Mouse (Mus musculus) neural tube, embryonic 13.5 days (tissue): Measurements from ENCODE around the gene Rsl24d1. TPM values are rescaled to one million over a fixed set of nuclear protein-coding genes. Genes with fewer than 3 reads are reported as not detected.

Experiments used
- ATAC-seq: fragments of 200-750 bp; cut with Nextera tagmentation; 2 replicates; pipeline ENCODE4 v1.8.0; 2017; ENCODE audit warnings: low read depth, mild to moderate bottlenecking, moderate TSS enrichment, moderate library complexity
- H3K27ac ChIP-seq: fragments of 300-500 bp; sonication (generic); replicated peaks from 2 replicates; pipeline ENCODE4 v1.5.1; 2015; ENCODE audit warnings: moderate library complexity, mild to moderate bottlenecking, inconsistent platforms
- H3K27me3 ChIP-seq: fragments of 300-500 bp; sonication (generic); 2 replicates; pipeline ENCODE4 v1.6.1; 2015; ENCODE audit warnings: mild to moderate bottlenecking, inconsistent platforms
- H3K36me3 ChIP-seq: fragments of 300-500 bp; sonication (generic); 2 replicates; pipeline ENCODE4 v1.6.1; 2015; ENCODE audit warnings: mild to moderate bottlenecking, inconsistent platforms
- H3K4me1 ChIP-seq: fragments of 300-500 bp; sonication (generic); replicated peaks from 2 replicates; pipeline ENCODE4 v1.6.1; 2015; ENCODE audit warnings: inconsistent platforms
- H3K4me2 ChIP-seq: fragments of 300-500 bp; sonication (generic); 2 replicates; pipeline ENCODE4 v1.6.1; 2015; ENCODE audit warnings: inconsistent platforms, mild to moderate bottlenecking, moderate library complexity
- H3K4me3 ChIP-seq: fragments of 300-500 bp; sonication (generic); 2 replicates; pipeline ENCODE4 v1.5.1; 2015; ENCODE audit warnings: mild to moderate bottlenecking, inconsistent platforms
- H3K9ac ChIP-seq: fragments of 300-500 bp; sonication (generic); 2 replicates; pipeline ENCODE4 v1.6.1; 2015; ENCODE audit warnings: moderate library complexity, mild to moderate bottlenecking, inconsistent platforms
- H3K9me3 ChIP-seq: fragments of 300-500 bp; sonication (generic); 2 replicates; pipeline ENCODE4 v1.6.1; 2016; ENCODE audit warnings: inconsistent platforms
- WGBS: fragments of 180-500 bp; shearing (Covaris S2); methylation state at CpG from one replicate; pipeline ENCODE4 v1.1.7; 2015; 5-methylcytosine and 5-hydroxymethylcytosine counted together
- polyA plus RNA-seq: library from polyadenylated mRNA; unstranded; fragments of >200 nt; fragmentation: Nextera tagmentation; extraction: Ambion mirVana; gene quantifications from 2 replicates; pipeline ENCODE4 v1.2.1, GENCODE M21; 2015

Gene Rsl24d1
- polyA plus RNA-seq, 1 experiment from 2014 or later = 104 TPM

DNA sequence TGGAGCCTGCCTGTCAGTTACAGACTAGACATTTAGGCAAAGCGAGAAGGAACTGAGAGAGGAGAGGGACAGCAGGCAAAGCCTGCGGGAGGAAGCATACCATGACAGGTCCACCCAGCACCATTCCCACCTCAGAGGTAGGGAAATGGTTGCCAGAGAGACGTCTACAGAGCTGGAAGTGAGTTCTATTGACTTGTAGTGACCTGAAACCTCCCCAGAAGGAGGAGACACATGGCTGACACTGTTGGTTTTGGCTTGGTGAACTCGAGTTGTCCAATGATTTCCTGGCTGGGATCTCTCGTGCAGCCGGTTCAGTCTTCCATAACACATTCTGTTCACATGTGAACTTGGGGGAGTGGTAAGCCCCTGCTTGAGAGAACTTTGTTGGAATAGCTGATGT lies 29.3 kb upstream of the Rsl24d1 start:
- H3K9ac ChIP-seq = no peak overlapping the region
- 73% methylated on average over 6 of the region's 6 CpGs for WGBS
- H3K4me3 ChIP-seq = no peak overlapping the region
- H3K4me1 ChIP-seq = no peaks in the 10 kb centered on the region
- no peak for ATAC-seq
- no peaks in the 10 kb centered on the region for H3K9me3 ChIP-seq
- no peaks in the 10 kb centered on the region for H3K36me3 ChIP-seq
- no peak overlapping the region for H3K4me2 ChIP-seq
- no peaks in the 10 kb centered on the region for H3K27me3 ChIP-seq
- no peak overlapping the region for H3K27ac ChIP-seq

DNA sequence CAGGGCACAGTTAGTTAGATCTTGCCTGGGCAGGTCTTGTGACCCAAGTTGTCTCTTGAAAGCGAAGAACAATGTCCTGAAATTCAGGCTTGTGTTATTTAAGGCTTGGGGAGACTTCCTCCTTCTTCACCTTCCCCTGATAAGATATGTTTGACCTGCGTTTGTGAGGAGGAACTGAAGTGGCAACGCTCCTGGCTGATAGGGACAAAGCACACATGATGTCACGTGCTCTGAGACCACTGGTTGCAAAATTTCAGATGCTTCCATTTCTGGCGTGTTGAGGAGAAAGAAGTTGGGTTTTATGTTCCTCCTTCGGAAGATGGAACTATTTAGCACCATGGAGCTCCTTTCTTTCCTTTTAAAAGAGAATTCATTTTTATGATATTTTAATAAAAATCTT lies 27.4 kb upstream of the Rsl24d1 start:
- H3K27me3 ChIP-seq = no peaks in the 10 kb centered on the region
- H3K9me3 ChIP-seq = no peaks in the 10 kb centered on the region
- ATAC-seq = no peak
- no peak overlapping the region for H3K9ac ChIP-seq
- 83% methylated on average over 6 of the region's 6 CpGs for WGBS
- H3K4me3 ChIP-seq = no peak overlapping the region
- no peaks in the 10 kb centered on the region for H3K4me1 ChIP-seq
- no peaks in the 10 kb centered on the region for H3K36me3 ChIP-seq
- H3K27ac ChIP-seq = no peak overlapping the region
- H3K4me2 ChIP-seq = no peak overlapping the region

- no peaks in the 10 kb centered on the region for H3K27me3 ChIP-seq
- H3K36me3 ChIP-seq = no peaks in the 10 kb centered on the region
- ATAC-seq = no peak
- 58% methylated on average over 8 of the region's 8 CpGs for WGBS
- H3K9me3 ChIP-seq = no peaks in the 10 kb centered on the region
- H3K4me3 ChIP-seq = no peak overlapping the region
- H3K4me1 ChIP-seq = no peaks in the 10 kb centered on the region
- H3K27ac ChIP-seq = no peak overlapping the region
- no peak overlapping the region for H3K9ac ChIP-seq
- no peak overlapping the region for H3K4me2 ChIP-seq
Measured at GRCm38 (mm10) chr9:73087121-73087520, 26.1 kb upstream of the Rsl24d1 start.

- Histone ChIP-seq H3K9me3 (no peaks in the 10 kb centered on the region), H3K27me3 (peaks cover under 1% of the 10 kb centered on the region; the same call in 1 of the 2 replicates), H3K4me2 (no peak overlapping the region), H3K4me1 (no peaks in the 10 kb centered on the region), H3K9ac (no peak overlapping the region), H3K36me3 (no peaks in the 10 kb centered on the region), H3K27ac (no peak overlapping the region), H3K4me3 (no peak overlapping the region)
- no peak for ATAC-seq
- WGBS = 78% methylated on average over 5 of the region's 5 CpGs
Measured at GRCm38 (mm10) chr9:73087581-73087980, 25.6 kb upstream of the Rsl24d1 start.

- Histone ChIP-seq H3K4me2 (no peak overlapping the region), H3K9ac (no peak overlapping the region), H3K9me3 (no peaks in the 10 kb centered on the region), H3K27me3 (peaks cover 5% of the 10 kb centered on the region; the same call in 1 of the 2 replicates), H3K36me3 (no peaks in the 10 kb centered on the region), H3K27ac (no peak overlapping the region), H3K4me3 (no peak overlapping the region), H3K4me1 (no peaks in the 10 kb centered on the region)
- no peak for ATAC-seq
- 75% methylated on average over 16 of the region's 16 CpGs for WGBS
Measured at GRCm38 (mm10) chr9:73089222-73089920, 23.9 kb upstream of the Rsl24d1 start.

- ATAC-seq = no peak
- 0 out of 2 replicates have a peak, but pooled peaks cover 3% of the 10 kb centered on the region for H3K4me1 ChIP-seq
- peaks cover 5% of the 10 kb centered on the region; the same call in 1 of the 2 replicates for H3K27me3 ChIP-seq
- H3K4me3 ChIP-seq = no peak overlapping the region
- WGBS = 78% methylated on average over 10 of the region's 10 CpGs
- H3K9me3 ChIP-seq = no peaks in the 10 kb centered on the region
- no peak overlapping the region for H3K4me2 ChIP-seq
- no peak overlapping the region for H3K27ac ChIP-seq
- H3K36me3 ChIP-seq = no peaks in the 10 kb centered on the region
- no peak overlapping the region for H3K9ac ChIP-seq
Measured at GRCm38 (mm10) chr9:73090121-73090520, 23.1 kb upstream of the Rsl24d1 start.

- Histone ChIP-seq H3K4me2 (no peak overlapping the region), H3K27ac (no peak overlapping the region), H3K9ac (no peak overlapping the region), H3K9me3 (no peaks in the 10 kb centered on the region), H3K4me3 (no peak overlapping the region), H3K36me3 (no peaks in the 10 kb centered on the region), H3K4me1 (0 out of 2 replicates have a peak, but pooled peaks cover 3% of the 10 kb centered on the region), H3K27me3 (peaks cover 10% of the 10 kb centered on the region; the same call in 1 of the 2 replicates)
- no peak; the same call in 1 of the 2 replicates for ATAC-seq
- WGBS = 0% methylated on average over 1 of the region's 1 CpGs
Measured at GRCm38 (mm10) chr9:73091747-73092146, 21.5 kb upstream of the Rsl24d1 start.

DNA sequence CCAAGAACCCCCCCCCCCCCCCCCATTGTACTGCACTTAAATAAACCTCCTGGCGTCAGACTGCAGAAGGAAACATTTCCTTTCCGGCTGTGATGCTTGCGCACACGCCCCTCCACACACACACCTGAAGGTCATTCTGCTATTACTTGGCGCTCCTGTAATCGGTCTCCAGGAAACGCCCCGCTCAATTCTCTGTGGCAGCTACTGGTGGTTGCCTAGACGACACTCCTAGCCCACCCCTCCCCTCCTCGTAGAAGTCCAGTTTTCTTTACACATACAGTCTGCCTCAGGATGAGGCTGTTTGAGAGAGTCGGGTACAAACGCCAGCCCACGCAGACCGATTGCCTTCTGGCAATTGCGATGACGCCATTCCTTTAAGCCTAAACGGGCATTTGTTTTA lies 18.6 kb upstream of the Rsl24d1 start:
- peak; percentile 63; the same call in 1 of the 2 replicates for ATAC-seq
- 0 out of 2 replicates have a peak overlapping the region, but pooled peaks have one; percentile 22 for H3K9ac ChIP-seq
- WGBS = 34% methylated on average over 17 of the region's 17 CpGs

GRCm38 (mm10) chr9:73097898-73098297 lies 15.3 kb upstream of the Rsl24d1 start:
- Histone ChIP-seq H3K4me2 (no peak overlapping the region), H3K4me1 (0 out of 2 replicates have a peak, but pooled peaks cover 3% of the 10 kb centered on the region), H3K9ac (no peak overlapping the region), H3K36me3 (no peaks in the 10 kb centered on the region), H3K27ac (no peak overlapping the region), H3K4me3 (no peak overlapping the region), H3K9me3 (no peaks in the 10 kb centered on the region), H3K27me3 (peaks cover 17% of the 10 kb centered on the region)
- WGBS = 90% methylated on average over 2 of the region's 2 CpGs
- ATAC-seq = no peak

More for the DNA sequence above, 18.6 kb upstream of the Rsl24d1 start:
- no peak overlapping the region for H3K27ac ChIP-seq
- peaks cover 10% of the 10 kb centered on the region; the same call in 1 of the 2 replicates for H3K27me3 ChIP-seq
- H3K9me3 ChIP-seq = no peaks in the 10 kb centered on the region
- no peak overlapping the region for H3K4me2 ChIP-seq
- no peaks in the 10 kb centered on the region for H3K36me3 ChIP-seq
- H3K4me1 ChIP-seq = 0 out of 2 replicates have a peak, but pooled peaks cover 3% of the 10 kb centered on the region
- no peak overlapping the region for H3K4me3 ChIP-seq

GRCm38 (mm10) chr9:73101536-73101935 lies 11.7 kb upstream of the Rsl24d1 start, which contains the start of gene Khdc3:
Khdc3 (plus strand) TSS chr9:73101836.
- Histone ChIP-seq H3K27me3 (peaks cover 45% of the 10 kb centered on the region), H3K9me3 (no peaks in the 10 kb centered on the region), H3K27ac (no peak within 1 kb of the TSS), H3K4me2 (no peak within 1 kb of the TSS), H3K4me3 (no peak within 1 kb of the TSS), H3K4me1 (peaks cover 6% of the 10 kb centered on the region), H3K9ac (no peak within 1 kb of the TSS), H3K36me3 (no peaks in the 10 kb centered on the region)
- ATAC-seq = no peak
- WGBS = 88% methylated on average over 5 of the region's 5 CpGs

DNA sequence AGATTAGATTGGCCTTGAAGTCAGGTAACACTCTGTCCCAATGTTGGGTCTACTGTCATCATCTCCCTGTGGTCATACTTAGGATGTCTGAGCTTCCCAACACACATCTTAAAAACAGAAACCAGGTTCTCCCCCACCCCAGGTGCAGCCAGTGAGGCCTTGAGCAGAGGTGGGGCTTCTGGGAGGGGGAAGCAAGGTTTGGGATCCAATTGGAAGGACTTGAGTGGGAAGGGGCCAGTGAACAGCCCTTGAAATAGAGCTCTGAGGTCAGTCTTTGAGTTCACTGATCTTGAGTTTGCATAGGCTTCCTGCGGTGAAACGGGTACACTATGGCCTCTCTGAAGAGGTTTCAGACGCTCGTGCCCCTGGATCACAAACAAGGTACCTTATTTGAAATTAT lies 11.0 kb upstream of the Rsl24d1 start, which contains the start of gene Gm20509:
TSS of gene Gm20509 (plus strand) at position 290 of the 400 bp plus-strand sequence.
- ATAC-seq = no peak

DNA sequence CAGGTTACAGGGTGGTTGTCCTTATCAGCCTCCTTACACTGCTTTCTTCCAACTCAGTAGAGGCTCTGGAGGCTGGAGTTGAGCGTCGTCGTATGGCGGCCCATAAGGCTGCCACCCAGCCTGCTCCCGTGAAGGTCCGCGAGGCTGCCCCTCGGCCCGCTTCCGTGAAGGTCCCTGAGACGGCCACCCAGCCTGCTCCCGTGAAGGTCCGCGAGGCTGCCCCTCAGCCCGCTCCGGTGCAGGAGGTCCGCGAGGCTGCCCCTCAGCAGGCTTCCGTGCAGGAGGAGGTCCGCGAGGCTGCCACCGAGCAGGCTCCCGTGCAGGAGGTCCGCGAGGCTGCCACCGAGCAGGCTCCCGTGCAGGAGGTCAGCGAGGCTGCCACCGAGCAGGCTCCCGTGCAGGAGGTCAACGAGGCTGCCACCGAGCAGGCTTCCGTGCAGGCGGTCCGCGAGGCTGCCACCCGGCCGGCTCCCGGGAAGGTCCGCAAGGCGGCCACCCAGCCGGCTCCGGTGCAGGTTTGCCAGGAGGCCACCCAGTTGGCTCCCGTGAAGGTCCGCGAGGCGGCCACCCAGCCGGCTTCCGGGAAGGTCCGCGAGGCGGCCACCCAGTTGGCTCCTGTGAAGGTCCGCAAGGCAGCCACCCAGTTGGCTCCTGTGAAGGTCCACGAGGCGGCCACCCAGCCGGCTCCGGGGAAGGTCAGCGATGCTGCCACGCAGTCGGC lies 9.9 kb upstream of the Rsl24d1 start:
- Histone ChIP-seq H3K27ac (no peak overlapping the region), H3K9ac (peak overlapping the region; percentile 67), H3K36me3 (no peaks in the 10 kb centered on the region), H3K4me3 (peak overlapping the region; percentile 46), H3K27me3 (peaks cover 47% of the 10 kb centered on the region), H3K4me1 (peaks cover 6% of the 10 kb centered on the region), H3K9me3 (no peaks in the 10 kb centered on the region), H3K4me2 (peak overlapping the region; percentile 76)
- WGBS = 5% methylated on average over 60 of the region's 60 CpGs
- peak; percentile 40; the same call in 1 of the 2 replicates for ATAC-seq

More for the DNA sequence above, 11.0 kb upstream of the Rsl24d1 start, which contains the start of gene Gm20509:
- Histone ChIP-seq H3K9ac (peak within 1 kb of the TSS; percentile 67), H3K27me3 (peaks cover 47% of the 10 kb centered on the region), H3K4me1 (peaks cover 6% of the 10 kb centered on the region), H3K27ac (no peak within 1 kb of the TSS), H3K4me3 (peak within 1 kb of the TSS; percentile 46), H3K4me2 (peak within 1 kb of the TSS; percentile 76), H3K9me3 (no peaks in the 10 kb centered on the region), H3K36me3 (no peaks in the 10 kb centered on the region)
- WGBS = 95% methylated on average over 4 of the region's 4 CpGs
